Mouse (Mus musculus) layer of hippocampus, adult 9-10 months (tissue): Measurements from ENCODE around the gene Birc6.

Experiments
- DNase-seq: peaks from one replicate; pipeline ENCODE4 v3.0.0; 2022; ENCODE audit warnings: low spot score

Gene Birc6

DNA sequence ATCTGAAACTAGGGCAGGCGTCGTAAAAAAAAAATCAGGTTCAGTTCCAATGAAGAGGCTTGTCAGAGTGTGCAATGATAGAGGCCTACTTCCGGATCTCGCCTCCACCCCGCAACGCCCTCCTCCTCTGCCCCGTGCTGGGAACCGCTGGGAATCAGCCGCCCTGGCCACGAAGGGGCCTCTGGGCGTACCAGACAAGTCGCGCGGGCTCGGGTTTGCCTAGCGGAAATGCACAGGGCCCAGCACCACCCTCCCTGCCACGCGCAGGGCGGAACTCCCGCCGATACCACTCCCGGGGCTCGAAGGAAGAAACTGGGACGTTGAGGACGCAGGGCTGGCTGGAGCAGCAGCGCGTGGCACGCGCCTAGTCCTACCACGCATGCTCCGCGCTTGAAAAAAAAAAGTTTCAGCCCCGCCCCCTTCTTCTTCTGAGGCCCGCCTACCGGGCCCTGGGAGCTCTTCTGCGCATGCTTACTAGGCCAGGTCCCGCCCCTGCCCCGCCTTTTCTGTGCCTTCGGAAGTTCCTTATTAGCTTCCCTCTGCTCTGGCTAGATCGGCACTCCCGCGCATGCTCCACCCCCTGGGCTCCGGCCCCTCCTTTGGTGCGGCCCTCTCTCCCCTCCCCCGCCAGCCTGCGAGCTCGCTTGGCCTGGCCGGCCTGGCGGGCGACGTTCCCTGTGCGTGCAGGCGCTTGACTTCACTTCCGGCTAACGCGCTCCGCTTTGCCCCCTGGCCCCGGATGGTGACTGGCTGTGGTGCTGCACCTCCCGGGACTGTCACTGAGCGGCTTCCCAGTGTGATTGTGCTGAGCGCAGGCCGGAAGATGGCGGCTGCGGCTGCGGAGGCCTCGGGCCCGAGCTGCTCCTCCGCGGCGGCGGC lies at the start of gene Birc6:
Gene Birc6, plus strand, starts transcription at position 567 of the 879 bp plus-strand sequence.
- DNase-seq, result peak; percentile 99

DNA sequence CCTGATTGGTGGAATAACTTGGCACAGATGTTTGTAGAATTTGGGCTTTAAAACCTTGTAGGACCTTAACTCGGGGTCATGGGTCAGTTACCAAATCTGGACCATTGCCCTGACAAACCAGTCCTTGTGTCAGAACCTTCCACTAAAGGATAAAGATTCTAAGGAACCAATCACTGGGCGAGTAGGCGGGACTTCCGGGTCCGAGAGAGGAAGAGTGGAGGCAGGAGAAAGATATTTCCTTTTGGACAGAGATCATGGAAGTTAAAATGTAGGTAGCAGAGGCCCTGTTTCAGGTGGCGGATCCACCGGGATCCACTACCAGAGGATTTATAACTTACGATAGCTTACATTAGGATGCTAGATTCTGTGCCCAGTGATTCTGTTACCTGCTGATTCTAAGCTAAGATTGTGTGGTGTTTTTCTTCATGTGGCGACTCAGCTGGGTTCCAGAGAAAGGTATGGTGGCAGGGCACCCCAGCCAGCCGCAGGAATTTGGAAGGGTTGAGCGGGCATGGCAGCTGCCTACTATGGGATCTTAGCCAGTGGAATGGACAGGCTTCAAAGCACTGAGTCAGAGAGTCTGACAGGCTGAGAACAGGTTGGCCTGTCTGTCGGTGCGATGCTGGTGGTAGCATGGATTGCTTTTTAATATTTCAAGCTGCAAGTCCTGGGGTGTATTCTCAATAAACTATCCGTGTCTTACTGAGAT lies 47.6 kb upstream of the Birc6 start:
- no peak for DNase-seq

DNA sequence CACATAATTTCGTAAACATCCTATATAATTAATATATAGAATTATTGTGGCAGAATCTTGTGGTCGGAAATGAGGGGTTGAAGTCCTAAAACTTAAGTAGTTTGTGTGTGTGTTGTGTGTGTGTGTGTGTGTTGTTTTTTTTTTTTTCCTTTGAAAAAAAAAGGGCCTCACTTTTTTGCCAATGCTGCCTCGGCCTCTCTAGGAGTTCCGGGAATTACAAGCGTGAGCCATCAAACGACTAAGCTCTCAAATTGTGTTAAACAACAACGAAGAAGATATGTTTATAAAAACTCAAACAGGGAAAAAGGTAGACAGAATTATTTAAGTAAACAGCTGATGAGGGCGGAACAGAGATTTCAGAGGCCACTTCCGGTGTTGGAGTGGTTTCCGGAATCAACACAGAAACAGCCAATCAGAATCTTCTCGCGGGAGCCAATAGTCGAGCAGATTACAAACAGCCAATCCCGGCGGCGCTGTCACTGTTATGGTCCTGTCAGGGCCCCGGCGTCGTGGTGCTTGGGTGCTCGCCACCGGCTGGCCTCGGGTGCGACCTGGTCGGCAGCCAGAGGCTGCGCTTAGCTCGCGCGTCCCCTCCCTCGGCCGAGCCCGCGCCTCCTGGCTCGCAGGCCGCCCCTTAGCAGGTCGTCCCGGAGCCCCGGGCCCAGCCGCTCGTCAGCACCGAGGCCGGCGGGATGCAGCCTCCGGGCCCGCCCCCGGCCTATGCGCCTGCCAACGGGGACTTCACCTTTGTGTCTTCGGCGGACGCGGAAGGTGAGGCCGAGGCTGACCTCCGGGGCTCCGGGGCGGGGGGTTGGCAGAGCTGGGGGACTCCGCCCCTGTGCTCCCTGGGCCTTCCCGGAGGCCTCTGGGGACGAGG lies 38.8 kb upstream of the Birc6 start, which contains the start of gene Yipf4:
Gene Yipf4, plus strand, starts transcription at position 470 of the 877 bp plus-strand sequence.
- DNase-seq, result peak; percentile 99

DNA sequence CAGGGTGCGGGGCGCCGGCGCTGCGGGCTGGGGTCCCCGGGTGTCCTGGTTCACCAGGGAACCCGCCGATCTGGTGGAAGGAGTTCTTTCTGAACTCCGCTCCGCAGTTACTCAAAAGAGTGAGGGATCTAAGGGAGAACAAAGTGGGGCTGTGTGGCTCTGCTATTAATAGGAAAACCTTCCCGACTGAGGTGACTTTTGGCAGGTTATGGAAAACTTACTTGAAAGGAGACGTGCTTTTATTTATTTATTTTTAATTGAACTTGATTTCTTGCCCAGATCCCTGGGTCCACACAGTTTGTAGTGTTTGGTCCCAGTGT lies 38.2 kb upstream of the Birc6 start:
- no peak for DNase-seq

DNA sequence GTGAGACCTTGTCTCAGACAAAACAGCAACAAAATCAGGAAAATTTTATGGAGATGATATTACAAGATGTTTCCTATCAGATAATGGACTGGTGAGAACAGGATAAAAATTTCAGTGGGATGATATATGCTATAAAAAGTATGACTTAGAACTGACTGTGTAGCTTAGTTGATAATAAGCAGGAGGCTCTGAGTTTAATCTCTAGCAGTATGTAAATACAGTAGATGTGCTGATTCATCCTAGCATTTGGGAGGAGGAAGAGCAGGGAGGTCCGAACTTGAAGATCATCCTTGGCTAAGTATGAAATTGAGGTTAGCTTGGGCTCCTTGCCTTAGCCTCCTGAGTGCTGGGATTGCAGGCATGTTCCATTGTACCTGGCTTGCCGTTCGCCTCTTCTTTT lies 36.5 kb upstream of the Birc6 start:
- DNase-seq, result no peak

DNA sequence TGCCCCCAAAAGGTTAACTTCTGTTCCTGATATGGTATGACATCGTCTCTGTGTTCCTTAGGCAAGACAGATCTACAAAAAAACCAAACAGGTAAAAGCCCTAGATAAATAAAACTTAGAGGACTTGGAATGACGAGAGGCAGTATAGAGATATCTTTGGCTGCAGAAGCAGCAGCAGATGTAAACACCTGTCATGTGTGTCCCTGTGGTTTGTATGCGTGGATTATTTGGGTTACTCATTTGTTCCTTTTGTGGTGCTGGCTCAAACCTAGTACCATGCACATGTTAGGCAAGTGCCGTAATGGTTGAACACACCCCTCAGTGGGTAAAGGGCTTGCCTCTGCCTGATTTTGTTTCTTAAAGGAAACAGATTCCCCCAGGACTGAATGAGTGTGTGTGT lies 27.9 kb upstream of the Birc6 start:
- DNase-seq, result no peak

DNA sequence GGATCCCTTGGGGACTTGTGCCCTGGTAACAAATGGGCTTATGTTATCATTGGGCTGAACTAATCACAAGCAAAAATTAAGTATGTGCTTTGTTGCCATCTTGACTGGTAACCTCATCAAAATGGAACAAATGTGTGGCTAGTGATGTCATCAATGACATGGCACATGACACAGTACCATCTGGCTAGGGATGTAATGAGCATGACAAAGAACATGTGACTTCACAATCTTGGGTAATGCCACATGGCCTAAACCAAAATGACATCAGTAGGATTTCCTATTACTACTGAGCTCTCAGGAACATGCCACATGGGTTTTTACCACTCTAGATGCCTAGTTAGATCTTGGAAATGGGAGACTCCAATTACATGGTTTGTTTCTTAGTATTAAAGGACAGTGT lies 27.0 kb upstream of the Birc6 start:
- DNase-seq, result no peak

DNA sequence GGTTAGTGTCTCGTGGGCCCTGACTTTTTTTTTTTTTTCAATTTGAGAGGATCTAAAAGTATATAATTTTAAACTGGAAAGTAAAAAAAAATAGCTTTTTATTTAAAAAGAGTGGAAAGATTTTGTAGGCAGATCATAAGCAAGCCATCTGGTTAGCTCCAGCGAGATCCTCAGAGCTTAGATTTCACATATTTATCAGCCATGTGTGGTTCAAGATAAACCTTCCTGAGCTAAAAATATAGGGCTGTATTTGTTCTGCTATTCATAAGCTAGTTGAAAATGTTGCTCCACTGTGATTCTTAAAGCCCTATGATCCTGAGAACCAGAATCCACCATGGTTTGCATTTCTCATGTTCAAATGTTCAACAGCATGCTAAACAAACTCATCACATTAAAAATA lies 20.2 kb upstream of the Birc6 start:
- DNase-seq, result no peak

DNA sequence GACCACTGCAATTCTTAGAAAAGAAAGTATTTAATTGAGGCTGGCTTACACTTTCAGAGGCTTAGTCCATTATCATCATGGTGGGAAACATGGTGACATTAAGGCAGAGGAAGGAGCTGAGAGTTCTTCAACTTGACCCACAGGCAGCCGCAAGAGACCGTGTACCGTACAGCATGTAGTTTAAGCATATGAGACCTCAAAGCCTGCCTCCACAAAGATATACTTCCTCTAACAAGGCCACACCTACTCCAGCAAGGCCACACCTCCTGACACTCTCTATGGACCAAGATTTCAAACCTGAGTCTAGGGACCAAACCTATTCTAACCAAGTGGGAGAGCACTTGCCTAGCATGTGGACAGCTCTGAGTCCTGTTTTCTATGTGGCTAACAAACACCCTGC lies 19.5 kb upstream of the Birc6 start:
- no peak for DNase-seq

DNA sequence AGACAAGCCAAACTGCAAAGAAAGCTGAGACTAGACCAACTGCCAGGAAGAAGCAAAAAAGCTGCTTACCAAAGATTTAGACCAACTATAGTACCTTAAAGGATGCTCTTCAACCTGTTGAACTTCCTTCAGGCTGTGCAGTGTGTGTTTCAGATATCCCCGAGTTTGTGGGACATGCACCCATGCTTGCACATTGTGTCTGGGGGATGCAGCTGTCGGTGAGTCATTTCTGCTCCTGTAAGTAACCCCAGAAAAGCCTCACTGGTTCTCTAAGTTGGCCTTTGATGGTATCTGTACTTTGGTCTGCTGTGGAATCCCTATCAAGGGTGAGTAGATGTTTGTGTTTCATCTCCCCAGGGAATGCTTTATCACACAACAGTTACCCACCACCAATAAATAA lies 15.8 kb upstream of the Birc6 start:
- no peak for DNase-seq

DNA sequence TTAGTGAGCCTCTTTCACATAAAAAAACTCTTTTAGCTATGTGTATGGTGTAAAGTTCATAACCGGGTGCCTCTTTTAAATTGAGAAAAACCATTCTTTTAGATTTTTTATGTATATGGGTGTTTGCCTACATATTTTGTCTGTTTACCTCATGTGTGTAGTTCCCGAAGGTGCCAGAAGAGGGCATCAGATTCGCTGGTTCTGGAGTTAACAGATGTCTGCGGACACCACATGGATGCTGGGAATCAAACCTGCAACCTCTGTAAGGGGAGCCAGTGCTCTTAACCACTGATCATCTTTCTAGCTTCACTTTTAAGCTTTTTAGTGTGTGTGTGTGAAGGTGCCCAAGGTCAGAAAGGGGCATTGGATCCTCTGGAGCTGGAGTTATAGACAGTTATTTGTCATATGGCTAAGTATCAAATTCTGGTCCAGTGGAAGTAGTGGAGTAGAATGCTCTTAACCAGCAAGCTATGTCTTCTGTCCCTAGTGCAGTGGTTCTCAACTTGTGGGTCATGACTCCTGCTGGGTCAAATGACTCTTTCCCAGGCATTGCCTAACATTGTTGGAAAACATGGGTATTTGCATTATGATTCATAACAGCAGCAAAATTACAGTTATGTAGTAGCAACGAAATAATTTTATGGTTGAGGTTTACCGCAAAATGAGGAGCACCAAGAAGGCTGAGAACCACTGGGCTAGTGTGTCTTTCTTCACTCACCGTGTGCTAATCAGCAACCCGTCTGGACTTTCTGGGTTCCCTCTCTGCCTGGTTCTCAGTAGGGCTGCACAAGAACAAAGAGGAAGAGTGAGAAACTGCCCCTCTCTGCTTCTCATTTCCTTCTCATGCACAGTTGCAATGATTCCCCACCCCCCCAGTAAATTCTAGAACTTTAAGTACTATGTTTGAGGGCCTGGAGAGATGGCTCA lies 5.0 kb upstream of the Birc6 start:
- DNase-seq, result no peak

DNA sequence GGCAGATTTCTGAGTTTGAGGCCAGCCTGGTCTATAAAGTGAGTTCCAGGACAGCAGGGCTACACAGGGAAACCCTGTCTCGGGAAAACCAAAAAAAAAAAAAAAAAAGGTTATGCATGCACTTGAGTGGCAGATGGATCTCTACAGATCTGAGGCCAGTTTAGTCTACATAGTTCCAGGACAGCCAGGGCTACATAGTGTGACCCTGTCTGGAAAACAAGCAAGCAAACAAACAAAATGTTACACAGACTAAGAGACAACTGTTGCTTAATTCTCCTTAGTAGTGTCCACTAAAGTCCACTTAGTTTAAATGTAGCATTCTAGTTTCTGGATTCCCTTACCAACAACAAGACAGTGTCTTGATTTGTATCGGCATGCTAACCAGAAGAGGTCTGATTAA lies 2.0 kb upstream of the Birc6 start:
- no peak for DNase-seq

DNA sequence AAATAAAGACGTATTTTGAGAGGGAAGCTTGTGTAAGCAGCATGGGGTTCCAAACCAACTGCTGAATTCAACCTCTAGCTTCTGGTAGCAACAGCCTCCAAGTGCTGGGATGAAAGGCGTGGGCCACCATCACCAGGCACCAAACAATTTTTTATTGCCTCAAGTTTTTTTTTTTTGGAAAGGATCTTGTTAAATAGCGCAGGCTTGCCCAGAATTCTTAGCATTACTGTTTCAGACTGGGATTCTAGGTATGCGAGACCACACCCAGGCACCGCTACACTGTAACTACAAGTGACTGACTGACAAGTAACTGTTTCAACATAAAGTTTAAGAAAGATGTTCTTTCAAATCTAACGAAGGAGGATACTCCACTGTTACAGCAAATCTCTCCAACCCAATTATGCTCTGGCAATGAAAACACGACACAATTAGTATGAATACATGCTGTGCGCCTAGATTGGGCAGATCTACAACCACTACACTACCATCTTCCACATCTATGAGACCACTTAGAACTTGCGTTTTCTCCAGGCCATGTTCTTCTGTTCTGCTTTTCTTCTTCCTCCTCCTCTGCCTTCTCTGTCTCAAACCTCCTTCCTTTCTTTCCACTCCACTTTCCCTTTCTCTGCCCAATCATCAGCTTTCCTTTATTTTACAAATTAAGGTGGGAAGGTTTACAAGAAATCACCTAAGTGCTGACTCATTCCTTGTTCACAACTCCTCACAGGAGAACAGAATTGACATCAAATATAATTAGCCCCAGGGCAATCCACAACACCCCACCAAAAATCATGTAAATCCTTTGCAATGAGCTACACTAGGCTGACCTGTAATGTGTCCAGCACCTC lies 1.1 kb upstream of the Birc6 start:
- DNase-seq, result no peak

DNA sequence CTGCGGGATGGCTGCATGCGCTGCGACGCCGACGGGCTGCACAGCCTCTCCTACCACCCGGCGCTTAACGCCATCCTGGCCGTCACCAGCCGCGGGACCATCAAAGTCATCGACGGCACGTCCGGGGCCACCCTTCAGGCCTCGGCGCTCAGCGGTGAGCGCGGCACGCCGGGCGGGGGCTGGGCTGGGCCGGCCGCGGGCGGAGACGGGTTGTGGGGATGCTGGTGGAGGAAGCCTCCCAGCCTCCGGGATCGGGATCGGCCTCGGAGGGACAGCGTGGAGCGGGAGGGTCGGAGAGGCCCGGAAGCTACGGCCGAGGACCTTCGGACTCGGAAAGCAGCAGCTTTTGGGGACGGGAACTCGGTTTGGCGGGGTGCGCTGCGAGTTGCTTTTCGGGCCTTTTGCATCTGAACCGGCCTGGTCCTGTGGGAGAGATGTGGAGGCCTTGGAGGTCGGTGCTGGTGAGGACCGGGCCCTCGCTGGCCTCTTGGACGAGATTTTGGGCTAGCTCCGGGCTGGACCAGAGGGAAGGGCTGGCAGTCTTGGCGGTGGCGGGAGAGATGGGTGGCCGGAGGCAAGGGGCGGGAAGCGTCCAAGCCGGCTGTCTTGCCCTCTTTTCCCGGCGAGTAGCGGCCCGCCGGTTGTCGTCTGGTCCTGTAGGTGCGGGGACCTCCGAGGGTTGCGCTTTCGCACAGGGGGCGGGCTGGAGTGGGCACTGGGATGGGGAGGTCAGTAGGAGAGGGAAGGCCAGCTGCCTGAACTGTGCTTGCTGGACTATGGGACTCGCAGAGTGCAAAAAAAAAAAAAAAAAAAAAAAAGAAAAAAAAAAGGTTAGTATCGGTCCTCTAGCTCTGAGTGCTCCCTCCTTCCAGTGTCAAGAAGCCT lies 795 bp downstream of the Birc6 start:
- DNase-seq, result no peak

DNA sequence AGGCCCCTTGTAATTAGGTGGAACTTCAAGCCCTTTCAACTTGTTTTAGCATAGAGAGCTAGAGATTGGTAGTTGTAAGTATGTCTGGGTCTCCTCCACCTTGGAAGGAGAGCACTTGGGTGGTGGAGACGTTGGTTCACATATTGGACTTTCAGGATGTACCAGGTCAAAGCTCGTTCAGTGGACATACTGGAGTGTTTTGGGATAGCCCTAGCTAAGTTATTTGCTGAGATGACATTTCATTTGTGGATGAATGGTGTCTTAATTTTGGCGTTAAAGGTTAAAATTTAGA lies 1.4 kb downstream of the Birc6 start:
- DNase-seq, result no peak

DNA sequence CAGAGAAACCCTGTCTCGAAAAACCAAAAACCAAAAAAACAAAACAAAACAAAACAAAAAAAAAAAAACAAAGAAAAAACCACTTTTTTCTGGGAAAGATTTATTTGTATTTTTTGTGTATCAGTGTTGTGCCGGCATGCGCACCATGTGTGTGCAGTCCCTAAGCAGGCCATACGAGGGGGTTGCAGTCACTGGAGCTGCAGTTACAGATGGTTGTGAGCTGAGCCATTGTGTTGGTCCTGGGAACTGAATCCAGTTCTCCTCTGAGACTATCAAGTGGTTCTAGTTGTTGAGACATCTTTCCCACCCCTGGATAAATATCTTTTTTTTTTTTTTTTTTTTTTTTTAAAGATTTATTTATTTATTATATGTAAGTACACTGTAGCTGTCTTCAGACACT lies 6.9 kb downstream of the Birc6 start:
- no peak for DNase-seq

DNA sequence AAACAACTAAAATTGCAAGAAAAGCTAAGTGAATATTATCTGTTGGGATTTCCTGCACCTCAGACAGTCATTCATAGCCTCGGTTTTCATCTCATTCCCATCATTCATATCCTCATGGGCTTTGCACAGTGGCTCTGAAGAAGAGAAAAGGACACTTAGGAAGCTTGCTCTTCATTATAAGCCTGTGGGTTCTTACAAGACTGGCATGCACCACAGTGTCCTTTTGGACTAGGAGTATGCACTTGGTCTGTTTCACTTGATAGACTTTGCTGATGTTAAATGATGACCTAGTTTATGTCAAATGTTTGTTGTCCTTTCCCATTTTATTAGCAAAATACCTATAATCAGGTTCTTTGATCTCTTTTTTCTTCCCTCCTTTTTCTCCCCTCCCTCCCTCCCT lies 9.4 kb downstream of the Birc6 start:
- no peak for DNase-seq

DNA sequence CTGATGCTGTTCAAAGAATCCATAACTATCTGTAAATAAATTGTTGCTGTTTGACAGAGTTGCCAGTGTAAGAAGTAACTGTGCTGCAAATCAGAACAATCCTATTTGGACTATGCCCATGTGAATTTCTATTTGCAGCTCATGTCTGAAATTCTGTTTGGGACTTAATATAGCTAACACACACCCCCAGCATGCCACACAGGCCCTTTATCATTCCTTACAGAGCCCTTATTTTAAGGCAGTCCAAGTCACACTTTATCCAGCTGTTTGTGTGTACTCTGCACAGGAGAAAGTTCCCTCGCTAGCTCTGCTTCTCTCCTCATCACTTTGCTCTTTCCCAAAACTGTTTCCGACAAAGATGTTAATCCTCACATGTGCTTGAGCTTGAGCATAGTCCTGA lies 15.5 kb downstream of the Birc6 start:
- DNase-seq, result no peak

DNA sequence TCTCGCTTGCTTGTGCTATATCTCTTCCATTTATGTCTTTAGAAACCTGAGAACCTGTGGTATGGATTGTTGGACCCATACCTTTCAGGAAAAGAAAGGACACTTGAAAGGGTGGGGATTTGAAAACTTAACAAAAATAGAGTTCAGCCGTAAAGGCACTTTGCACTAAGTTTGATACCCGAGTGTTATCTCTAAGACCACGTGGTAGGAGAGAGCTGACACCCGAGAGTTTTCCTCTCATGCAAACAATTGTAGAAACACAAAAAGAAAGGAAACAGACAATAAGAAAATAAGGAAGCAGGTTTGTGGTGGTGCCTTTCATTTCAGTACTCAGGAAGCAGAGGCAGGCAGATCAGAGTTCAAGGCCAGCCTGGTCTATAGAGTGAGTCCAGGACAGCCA lies 26.0 kb downstream of the Birc6 start:
- no peak for DNase-seq

DNA sequence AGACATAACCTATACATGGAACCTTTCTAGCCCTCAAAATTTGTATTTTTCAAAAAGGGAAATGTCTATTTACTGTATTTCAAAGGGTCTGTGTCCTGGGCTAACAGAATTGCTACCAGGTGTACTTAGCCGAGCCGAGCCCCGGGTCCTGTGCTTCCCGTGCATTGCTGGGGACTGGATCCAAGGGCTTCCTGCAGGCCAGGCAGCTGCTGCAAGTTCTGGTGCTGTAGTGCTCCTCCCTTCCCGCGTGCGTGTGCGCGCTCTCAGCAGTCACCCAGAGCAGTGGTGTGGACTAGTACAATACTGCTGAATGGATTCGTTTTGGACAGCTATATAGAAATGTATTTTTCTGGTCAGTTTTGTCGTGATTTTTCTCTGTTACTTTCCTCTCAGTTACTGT lies 31.8 kb downstream of the Birc6 start:
- no peak for DNase-seq
